Mouse (Mus musculus) yolk sac, embryonic 10.5 days (tissue): ENCODE measurements around the gene Hesx1.

Source experiments
- DNase-seq: peaks from one replicate; pipeline ENCODE4 v3.0.0-alpha.2; 2017; ENCODE audit warnings: low spot score

The Hesx1 gene

DNA sequence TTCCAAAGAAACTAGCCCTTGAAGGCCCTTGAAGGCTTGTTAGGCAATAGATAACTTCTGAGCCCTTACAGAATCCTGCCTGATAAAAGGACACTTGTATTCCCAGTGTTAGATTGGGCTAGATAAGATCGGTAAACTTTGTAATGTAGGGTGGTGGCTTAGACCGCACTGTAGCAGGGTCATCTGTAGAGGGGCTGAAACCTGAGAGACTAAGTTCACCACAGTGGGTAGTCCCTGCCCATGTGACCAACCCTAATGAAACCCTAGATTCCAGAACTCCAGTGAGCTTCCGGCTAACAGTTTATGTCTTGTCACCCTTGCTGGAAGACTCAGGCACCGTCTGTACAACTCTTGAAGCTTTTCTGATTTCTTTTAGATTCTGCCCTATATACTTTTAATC, 19.4 kb downstream of the Hesx1 start:
- peak; percentile 37 for DNase-seq

DNA sequence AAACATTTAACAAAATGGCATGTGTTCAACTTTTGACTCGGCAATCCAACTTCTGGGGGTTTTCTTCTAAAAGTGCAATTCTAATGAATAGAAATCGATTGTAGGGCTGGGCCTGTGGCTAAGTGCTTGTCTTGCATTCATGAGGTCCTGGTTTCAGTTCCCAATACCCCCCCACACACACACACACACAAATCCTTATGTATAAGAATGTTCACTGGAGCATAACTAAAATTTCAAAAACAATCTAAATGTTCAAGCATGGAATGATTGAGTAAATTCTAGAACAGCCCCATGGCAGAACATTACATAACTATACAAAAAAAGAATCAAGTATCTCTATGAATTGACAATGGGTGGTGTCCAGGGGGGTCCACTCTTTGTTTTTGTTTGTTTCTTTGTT, 23.7 kb downstream of the Hesx1 start:
- DNase-seq = no peak

DNA sequence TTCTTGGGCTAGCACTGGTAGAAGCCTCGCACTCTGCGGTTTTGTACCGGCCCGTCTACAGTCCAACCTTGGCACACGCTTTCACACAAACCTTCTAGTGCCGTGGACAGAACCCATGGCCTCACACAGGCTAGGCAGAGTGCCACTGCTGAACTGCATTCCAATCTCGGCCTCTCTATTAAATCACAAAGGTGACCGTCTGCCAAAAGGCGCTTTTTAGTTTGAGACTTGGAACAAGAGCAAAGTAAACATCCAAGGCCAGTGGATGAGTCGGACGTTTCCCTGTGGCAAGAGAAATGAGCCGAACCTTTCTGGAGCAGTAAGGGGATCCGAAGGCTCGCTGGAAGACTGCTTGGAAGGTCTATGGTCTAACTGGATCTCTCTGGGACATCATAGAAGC, 25.6 kb downstream of the Hesx1 start:
- no peak for DNase-seq

DNA sequence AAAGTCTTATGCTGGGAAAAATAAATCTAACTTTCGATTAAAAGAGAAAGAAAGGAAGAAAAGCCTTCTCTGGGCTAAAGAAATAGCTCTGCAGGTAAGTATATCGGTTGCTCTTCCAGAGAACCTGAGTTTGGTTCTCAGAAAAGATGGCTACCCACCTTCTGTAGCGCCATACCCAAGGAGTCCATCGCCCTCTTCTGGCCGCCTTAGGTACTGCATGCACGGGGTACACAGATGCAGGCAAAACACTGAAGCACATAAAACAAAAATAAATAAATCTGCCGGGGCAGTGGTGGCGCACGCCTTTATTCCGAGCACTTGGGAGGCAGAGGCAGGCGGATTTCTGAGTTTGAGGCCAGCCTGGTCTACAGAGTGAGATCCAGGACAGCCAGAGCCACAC, 28.7 kb downstream of the Hesx1 start:
- peak; percentile 40 for DNase-seq

DNA sequence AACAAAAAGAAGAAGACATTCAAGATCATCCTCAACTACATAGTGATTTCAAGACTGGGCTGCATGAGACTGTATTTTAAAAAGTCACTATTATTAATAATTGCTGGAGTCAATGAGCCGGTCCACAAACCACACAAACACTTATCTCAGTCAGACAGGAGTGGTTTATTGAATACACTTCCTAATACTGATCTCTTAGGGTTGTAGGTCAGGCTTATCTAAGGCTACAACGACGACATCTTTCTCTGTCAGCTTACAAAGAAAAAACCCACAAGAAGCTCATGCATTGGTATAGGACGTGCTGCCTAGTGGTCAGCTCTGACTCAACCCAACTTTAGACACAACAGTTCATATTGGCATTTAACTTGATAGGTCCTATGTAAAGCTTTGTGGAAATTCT, 30.4 kb downstream of the Hesx1 start:
- no peak for DNase-seq

DNA sequence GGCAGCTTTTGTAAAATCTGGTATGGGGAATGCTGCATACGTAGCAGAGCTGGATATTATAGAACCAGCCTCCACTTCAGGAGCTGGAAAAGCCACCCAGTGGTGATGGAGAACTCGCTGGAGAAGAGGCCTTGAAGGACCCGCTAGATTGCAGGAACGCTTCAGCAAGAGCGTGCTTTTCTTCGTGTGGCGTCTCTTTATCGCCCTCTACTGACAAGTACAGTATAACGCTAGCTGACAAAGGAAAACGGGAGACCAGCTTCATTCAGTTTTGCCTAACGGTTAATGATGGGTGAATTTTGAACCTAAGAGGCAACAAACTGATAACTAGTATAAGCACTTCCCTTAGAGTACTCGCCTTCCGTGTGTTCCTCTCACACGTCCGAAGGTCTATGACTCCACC, 35.6 kb downstream of the Hesx1 start:
- DNase-seq = peak; percentile 51

DNA sequence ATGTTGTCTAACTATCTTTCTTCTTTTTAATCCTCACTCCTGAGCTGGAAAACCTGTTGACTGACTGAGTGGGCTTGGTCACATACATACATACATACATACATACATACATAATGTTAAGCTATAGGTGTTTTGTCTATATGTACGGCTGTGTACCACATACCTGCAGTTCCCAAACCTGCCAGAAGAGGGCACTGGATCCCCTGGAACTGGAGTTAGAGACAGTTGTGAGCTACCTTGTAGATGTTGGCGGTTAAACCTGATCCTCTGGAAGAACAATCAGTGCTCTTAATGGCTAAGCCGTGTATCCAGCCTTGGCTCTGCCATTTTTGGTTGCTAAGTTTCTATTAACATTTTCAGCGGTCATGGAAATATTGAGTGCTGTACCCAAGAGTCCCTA, 36.9 kb downstream of the Hesx1 start:
- DNase-seq = peak; percentile 68

DNA sequence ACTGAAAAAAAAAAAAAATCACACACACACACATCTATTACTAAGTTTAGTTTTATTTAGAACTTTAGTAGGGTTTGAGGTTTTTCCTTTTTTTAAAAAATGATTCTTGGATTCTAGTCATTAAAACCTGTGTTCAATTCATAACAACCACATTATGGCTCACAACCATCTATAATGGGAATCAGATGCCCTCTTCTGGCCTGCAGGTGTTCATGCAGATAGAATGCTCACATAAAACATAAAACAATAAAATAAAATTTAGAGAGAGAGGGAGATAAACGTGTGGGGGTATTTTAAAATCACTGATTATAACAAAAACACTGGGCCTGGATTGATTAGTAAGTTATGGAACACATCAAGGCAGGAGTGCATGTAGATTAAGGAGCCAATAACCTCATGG, 43.3 kb downstream of the Hesx1 start:
- DNase-seq = no peak

DNA sequence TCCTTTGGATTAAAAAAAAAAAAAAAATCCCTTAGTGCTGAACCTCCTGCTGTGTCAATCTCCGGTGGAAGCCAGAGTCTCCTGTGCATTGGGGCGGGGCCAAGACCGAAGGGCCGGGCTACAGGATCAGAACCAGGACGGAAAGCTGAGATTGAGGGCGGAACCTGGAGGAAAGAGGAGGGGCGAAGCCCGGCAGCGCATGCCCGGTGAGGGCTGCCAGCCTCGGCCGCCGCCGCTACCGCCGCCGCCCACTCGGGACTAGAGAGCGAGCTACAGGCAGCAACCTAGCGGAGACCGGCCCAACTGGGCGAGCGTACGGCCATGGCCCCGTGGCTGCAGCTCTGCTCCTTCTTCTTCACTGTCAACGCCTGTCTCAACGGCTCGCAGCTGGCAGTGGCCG, 44.6 kb downstream of the Hesx1 start, which contains the start of gene Il17rd:
Gene Il17rd, plus strand, starts transcription at position 159 of the 400 bp plus-strand sequence.
- peak; percentile 94 for DNase-seq

DNA sequence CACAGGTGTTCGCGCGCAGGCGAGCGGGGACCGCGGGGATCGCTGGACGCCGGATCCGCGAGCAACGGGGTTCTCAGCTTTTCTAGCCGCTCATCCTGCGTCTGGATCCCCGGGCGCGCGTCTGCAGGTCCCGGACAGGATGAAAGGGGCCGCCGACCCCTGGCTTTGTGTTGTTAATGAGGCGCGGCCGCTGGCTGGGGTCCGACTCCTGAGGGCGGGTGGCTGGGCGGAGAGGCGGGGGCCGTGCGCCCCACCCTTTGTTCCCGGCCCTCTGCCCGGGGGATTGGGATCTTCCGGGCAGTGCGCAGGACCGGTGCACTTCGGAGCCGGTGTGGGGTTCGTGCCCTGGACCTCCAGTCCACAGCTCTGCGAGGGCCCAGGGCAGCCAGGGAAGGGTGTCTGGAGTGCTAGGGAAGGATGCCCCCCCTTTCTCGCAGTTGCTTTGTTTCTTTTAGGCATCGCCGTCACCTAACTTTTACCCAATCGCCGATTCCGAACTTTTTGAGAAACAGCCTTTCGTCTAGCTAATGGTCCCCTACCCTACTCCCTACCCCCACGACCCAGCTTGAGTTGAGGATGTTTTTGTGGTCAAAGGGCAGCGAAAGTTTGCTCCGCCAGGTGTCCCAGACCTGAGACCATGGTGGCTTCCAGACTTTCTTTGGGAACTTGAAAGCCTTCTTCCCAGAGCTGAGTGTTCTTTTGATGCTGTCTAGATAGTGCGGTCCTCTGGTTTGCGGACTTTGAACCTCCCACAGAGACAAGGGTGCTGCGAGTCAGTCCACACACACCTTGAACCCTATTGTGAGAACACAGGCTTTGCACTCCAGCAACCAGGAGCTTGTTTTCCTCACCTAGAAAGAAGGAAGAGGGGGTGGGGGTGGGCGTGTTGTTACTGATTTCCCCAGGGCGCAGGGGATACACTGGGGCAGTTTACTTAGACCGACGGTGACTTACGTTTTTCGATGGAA, 45.3 kb downstream of the Hesx1 start:
- DNase-seq = peak; percentile 65

DNA sequence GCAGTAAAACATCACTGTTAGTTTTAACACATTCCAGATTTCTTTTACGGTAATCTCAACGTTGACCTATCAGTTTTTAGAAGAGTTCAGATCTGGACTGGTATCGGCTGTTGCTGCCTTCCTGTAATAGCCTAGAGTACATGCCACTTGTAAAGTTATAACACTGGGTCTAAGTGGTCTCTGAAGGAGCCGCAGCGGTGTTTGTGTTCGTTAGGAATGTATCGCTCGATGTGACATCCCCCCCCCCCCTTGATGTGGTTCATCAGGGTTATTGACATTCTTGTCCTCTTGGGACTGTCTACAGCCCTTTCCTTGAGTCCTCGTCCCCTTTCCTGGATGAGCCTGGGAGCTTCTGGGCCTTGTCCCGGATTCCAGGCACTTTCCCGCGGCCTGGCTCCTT, 46.2 kb downstream of the Hesx1 start:
- DNase-seq = no peak

DNA sequence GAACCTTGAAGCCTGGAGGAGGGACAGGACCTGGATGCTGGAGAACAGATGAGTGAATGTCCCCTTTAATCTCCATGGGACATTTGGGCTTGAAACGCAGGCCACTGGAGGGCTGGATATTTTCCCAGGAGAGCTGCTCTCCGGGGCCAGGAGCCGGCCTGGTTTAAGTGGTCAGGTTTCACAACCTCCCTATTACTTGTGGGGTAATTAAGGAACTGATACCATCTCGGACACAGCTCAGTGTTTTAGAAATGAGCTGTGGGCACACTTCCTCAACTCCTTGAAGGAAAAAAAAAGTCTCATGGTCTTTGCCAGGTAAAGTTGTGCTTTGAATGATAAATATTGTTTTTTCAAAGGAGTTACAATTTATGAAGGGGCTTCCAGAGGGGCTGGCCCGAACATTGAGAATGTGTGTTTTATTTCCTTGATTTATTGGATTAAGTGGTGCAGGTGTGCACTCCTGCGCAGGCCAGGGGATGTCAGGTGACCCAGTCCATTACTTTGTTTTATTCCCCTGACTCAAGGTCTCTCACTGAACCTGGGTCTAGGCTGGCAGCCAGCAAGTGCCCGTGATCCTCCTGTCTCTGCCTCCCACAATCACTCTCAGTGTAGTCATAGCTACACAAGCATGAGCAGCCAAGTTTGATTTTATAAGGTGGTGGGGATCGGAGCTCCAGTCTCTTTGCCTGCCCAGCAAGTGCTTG, 48.2 kb downstream of the Hesx1 start:
- DNase-seq = no peak

DNA sequence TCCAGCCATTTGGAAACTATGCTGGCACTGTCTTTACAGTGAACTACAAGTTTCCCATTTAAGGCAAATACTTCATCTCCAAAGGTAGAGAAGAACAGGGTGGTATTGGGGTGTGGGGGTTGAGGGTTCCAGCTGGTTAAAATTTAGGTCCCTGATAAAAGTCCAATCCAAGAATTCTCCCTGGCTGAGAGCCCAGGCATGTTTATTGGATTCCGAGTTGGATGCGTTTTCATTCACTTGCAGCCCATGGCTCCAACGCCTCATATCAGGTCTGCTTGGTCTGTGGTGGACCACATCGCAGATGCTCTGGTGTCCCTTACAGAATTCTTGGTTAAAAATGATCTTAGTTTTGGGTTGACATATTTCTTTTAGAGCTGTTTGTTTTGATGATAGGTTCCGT, 49.2 kb downstream of the Hesx1 start:
- DNase-seq = no peak

DNA sequence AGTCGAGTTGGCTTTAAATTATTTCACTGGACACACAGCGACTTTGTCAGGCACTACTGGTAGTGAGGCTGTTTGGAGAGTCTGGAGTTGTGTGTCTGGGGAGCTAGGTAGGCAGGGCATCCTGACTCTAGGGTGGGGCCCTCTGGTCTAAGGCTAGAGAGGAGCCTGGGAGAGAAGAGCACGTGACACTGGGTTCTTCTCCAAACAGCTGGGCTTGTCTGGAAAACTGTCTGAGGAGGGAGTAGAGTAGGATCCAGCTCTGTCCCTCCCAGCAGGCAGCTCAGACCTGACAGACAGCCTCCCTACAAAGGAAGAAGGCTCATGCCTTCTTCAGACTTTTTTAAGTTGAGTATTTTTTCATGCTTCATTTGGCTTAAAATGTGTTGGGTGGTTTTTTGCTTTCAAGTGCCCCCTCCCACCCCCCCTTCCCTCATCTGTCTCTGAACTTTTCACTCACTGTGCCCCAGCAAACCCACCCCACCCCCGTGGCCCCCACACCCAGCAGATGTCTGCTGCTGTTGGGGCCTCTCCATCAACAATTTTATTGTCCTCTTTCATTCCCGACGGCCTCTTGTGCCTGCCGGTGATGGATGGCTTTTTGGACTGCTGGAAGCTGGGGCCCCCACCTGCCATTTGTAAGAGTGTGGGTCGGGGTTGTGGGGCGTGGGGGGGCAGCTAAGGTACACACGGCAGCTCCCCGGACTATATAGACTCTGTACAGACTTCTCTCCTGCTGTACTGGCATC, 50.2 kb downstream of the Hesx1 start:
- peak; percentile 50 for DNase-seq

DNA sequence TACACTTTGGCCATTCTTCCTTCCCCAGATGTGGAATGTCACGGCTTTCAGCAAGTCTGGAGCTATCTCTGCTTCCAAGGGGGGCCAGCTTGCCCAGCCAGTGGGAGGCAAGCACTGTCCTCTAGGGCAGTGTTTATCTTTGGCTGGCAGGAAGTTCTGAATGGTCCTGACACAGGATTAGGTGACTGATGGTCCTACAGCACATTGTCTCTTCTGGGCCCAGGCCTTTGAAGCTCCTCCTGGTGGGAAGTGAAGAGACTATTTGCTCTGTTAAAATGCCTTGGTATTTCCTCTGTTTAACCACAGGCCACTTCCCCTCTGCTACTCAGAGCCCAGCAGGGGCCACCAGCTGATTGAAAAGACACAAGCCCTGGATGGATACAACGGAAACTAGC, 50.7 kb downstream of the Hesx1 start:
- DNase-seq = peak; percentile 53

DNA sequence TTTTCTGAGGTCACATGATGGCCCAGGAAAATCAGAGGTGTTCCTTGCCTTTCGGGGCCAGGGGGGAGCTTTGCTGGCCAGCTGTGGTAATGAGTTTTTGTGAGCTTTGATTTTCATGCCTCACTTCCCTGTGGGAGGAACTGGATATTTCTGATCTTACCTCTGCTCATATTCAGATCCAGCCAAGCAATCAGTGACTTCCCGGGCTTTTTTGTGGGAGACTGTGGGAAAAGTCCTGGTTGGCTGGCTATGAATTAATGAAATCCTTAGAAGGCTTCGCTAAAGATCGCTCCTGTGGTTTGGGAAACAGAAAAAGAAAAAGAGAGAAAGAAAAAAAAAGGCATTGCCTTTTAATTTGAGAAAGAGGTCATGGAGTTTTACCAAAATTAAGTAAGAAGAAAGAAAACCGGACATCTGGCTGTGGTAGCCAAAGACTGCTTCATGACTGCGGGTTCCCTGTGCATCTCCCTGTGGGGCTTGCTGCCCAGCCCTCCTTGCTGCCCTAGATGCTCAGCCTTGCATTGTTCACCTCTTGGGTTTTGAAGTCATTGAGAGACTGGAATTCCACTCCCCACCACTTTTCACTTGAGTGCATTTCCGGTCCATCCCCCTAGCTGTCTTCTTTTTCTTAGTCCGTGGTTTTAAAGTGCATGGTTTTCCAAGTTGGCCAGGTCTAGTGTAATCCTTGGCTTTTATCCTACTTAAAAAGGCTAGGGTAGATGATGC, 54.2 kb downstream of the Hesx1 start:
- no peak for DNase-seq

DNA sequence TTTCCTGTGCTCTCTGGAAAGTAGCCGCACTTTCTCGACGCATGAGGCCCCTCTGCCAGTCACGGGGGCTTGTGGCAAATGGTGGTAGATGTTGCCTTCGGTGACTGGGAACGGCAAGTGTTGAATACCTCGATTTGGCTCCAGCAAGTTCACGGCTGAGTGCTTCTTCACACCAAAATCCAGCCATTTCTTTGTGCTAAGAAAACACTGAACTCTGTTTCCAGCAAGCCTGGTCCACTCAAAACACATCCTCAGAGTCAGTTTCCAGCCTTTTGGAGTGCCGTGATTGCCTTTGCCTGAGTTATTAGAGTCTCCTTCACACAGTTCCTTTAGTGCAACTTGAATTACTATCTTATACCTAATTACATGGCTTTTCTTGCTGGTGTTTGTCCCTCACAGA, 55.8 kb downstream of the Hesx1 start:
- DNase-seq = no peak

DNA sequence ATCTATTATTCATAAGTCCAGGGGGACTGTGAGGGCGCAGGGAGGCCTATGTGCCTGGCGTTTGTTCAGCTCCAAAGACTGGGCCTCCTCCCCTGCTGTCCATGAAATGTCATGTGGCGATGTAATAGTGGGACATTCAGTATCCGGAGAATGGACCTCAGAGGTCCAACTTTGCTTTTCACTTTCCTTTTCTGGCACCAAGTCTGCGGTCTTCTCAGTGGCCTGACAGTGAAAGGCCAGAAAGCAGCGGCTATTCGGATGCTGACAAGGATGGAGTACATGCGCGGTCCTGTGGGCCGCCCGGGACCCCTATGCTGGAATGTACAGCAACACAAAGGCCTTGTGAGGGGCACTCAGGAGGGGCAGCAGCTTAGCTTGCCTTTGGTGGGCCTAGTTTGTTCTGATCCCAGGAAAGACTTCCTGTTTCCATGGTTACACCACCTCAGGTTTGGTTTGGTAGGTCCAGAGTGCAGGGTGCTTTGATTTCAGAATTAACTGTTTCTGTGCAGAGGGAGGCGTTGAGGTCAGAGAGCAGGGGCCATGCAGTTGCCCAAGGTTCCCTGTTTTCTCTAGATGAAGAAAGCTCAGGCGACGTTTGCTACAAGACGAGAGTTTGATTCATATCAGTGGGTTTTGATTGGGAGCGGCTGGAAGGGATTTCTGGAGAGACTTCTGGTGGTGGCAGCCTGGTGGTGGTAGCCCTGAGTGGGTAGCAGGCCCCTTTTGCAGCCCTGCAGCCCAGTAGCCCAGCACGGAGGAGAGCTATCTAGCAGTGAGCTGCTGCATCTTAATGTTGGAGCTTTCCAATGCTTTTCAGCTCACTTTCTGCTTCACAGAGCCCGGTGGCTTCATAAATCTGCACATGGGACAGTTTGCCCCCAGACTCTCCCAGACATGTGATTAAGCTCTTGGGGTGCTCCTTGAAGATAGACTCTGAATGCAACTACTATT, 56.6 kb downstream of the Hesx1 start:
- no peak for DNase-seq

DNA sequence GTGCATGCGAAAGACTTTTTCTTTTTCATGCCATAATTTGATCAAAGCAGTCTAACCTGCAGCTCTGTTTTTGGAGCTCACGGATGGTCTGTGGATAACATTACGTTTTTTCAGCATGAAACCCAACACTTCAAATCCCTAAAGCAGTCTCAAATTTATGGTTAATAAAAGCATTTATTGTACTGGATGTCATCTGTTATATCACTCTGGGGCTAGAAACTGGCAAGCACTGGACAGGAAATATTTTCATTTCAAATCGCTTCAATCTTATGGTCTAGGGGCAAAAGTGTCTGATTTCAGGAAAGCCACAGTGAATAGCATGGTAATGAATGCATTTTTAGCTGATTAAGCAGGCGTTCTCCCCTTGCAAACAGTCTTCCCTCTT, 57.3 kb downstream of the Hesx1 start:
- no peak for DNase-seq
